Mouse (Mus musculus): ENCODE results near the gene Myh4. TPM values are rescaled to one million over a fixed set of nuclear protein-coding genes. Genes with fewer than 3 reads are reported as not detected.

The Myh4 gene
- total and polyA plus RNA-seq, 3 experiments = 0.04 TPM; not detected in 2

- no peak overlapping the region for H3K4me3 ChIP-seq (replicated peaks in 1 of 3; ENCODE audit: low read depth in 2 of 3, low read length in 2 of 3, poor library complexity in 1 of 3)
- dilution Hi-C loops (cut with MboI; ENCODE audit: extremely low pct_ligation_motif_present, extremely low pct_unique_long_range_greater_than_20kb, low sequenced_read_pairs) = no loop called here
- H3K4me1 ChIP-seq (ENCODE audit: control insufficient read depth in 1 of 2, insufficient read depth in 2 of 2) = peaks cover 4 to 11% of the 10 kb centered on the region in 2 experiments; a peak in 3 of 4 replicates
- DNase-seq (ENCODE audit: extremely low read depth) = peak; percentile 83
- no peaks in the 10 kb centered on the region for H3K36me3 ChIP-seq (replicated peaks in 1 of 2; ENCODE audit: control insufficient read depth in 1 of 2, insufficient read depth in 1 of 2, low read length in 1 of 2)
- no peaks in the 10 kb centered on the region for H3K79me2 ChIP-seq (replicated peaks; ENCODE audit: control insufficient read depth, extremely low read depth, insufficient read depth, poor library complexity, severe bottlenecking)
- peaks cover 5% of the 10 kb centered on the region for H3K9me3 ChIP-seq (replicated peaks; ENCODE audit: low read length)
- H3K27ac ChIP-seq (ENCODE audit: insufficient read depth, low read depth) = no peak overlapping the region
- TF ChIP-seq PAX5 (IDR thresholded peaks at IDR 0.05; ENCODE audit: low read length) (no peak), MYC (IDR thresholded peaks at IDR 0.05; ENCODE audit: low read depth, low read length) (peak; percentile 92), RAD21 (IDR thresholded peaks at IDR 0.05; ENCODE audit: low read depth, low read length) (peak; percentile 89), ZNF384 (IDR thresholded peaks at IDR 0.05; ENCODE audit: low read depth, low read length) (no peak), SMC3 (IDR thresholded peaks at IDR 0.05; ENCODE audit: low read depth, low read length) (peak; percentile 98), JUN (IDR thresholded peaks at IDR 0.05; ENCODE audit: insufficient read depth, low read depth, low read length) (no peak), ZC3H11A (IDR thresholded peaks at IDR 0.05; ENCODE audit: low read depth, low read length) (peak; percentile 82), POLR2A (IDR thresholded peaks at IDR 0.05; ENCODE audit: low read depth, low read length) (no peak), MAX (IDR thresholded peaks at IDR 0.05; ENCODE audit: low read length) (peak; percentile 61; the same call in 1 of the 2 replicates), HCFC1 (IDR thresholded peaks at IDR 0.05; ENCODE audit: low read depth, low read length) (no peak), CHD1 (IDR thresholded peaks at IDR 0.05; ENCODE audit: low read depth, low read length) (no peak), EP300 (IDR thresholded peaks at IDR 0.05; ENCODE audit: low read length) (peak; percentile 11; the same call in 1 of the 2 replicates), ELF1 (IDR thresholded peaks at IDR 0.05; ENCODE audit: low read depth, low read length) (no peak), KAT2A (IDR thresholded peaks at IDR 0.05; ENCODE audit: insufficient replicate concordance, low read length) (no peak), TBP (conservative IDR thresholded peaks at IDR 0.05; ENCODE audit: low read depth, low read length) (no peak), BHLHE40 (IDR thresholded peaks at IDR 0.05; ENCODE audit: low read depth, low read length) (0 out of 2 replicates have a peak, but pooled peaks have one; percentile 23), NELFE (IDR thresholded peaks at IDR 0.05; ENCODE audit: low read depth, low read length) (no peak), JUND (conservative IDR thresholded peaks at IDR 0.05; ENCODE audit: low read depth, low read length) (0 out of 2 replicates have a peak, but pooled peaks have one; percentile 17), RCOR1 (conservative IDR thresholded peaks at IDR 0.05; ENCODE audit: low read depth, low read length) (no peak), CTCF (conservative IDR thresholded peaks at IDR 0.05 in 1 of 2, IDR thresholded peaks at IDR 0.05 in 1 of 2; ENCODE audit: low read depth in 2 of 2, low read length in 2 of 2) (peak; percentile 63 to 95)
- no peak overlapping the region for H3K4me2 ChIP-seq (ENCODE audit: insufficient read depth, low read depth, poor library complexity, severe bottlenecking)
- H3K27me3 ChIP-seq (replicated peaks) = no peaks in the 10 kb centered on the region
- H3K9ac ChIP-seq (ENCODE audit: insufficient read depth, low read depth) = no peak overlapping the region
- in situ Hi-C loops (cut with MboI; ENCODE audit: low pct_ligation_motif_present, low pct_unique_long_range_greater_than_20kb, low sequenced_read_pairs) = no loop called here
Measured at GRCm38 (mm10) chr11:67235639-67236358, 2.0 kb upstream of the Myh4 start.

DNA sequence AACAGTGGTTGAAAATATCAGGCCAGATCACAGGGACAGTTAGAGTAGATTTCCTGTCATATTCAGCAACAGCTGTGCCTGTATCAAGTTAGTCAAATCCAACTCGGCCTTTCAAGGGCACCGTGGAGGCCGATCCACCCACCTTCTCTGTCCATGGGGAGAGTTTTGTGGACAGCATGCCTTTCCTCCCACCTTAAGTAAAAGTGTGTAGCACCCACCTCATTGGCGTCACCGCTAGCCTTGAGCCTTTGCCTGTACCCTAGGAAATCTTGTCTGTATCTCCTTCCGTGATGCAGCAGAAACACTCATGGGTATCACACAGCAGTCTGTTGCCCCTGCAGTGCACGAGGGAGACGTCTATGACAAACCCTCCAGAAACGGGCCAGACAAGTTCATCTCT lies 1.0 kb upstream of the Myh4 start:
- no peaks in the 10 kb centered on the region for H3K79me2 ChIP-seq (replicated peaks; ENCODE audit: control insufficient read depth, extremely low read depth, insufficient read depth, poor library complexity, severe bottlenecking)
- H3K27ac ChIP-seq (ENCODE audit: insufficient read depth, low read depth) = no peak overlapping the region
- H3K4me3 ChIP-seq (replicated peaks in 1 of 3; ENCODE audit: low read depth in 2 of 3, low read length in 2 of 3, poor library complexity in 1 of 3) = no peak overlapping the region
- H3K27me3 ChIP-seq (replicated peaks) = no peaks in the 10 kb centered on the region
- H3K4me1 ChIP-seq (ENCODE audit: control insufficient read depth in 1 of 2, insufficient read depth in 2 of 2) = peaks cover 4 to 7% of the 10 kb centered on the region in 2 experiments; a peak in 3 of 4 replicates
- DNase-seq (ENCODE audit: extremely low read depth) = no peak
- dilution Hi-C loops (cut with MboI; ENCODE audit: extremely low pct_ligation_motif_present, extremely low pct_unique_long_range_greater_than_20kb, low sequenced_read_pairs) = no loop called here
- in situ Hi-C loops (cut with MboI; ENCODE audit: low pct_ligation_motif_present, low pct_unique_long_range_greater_than_20kb, low sequenced_read_pairs) = no loop called here
- no peaks in the 10 kb centered on the region for H3K36me3 ChIP-seq (replicated peaks in 1 of 2; ENCODE audit: control insufficient read depth in 1 of 2, insufficient read depth in 1 of 2, low read length in 1 of 2)
- H3K4me2 ChIP-seq (ENCODE audit: insufficient read depth, low read depth, poor library complexity, severe bottlenecking) = no peak overlapping the region
- peaks cover 5% of the 10 kb centered on the region for H3K9me3 ChIP-seq (replicated peaks; ENCODE audit: low read length)
- no peak for TF ChIP-seq POLR2A (IDR thresholded peaks at IDR 0.05; ENCODE audit: low read depth, low read length)
- no peak for TF ChIP-seq CHD2 (IDR thresholded peaks at IDR 0.05; ENCODE audit: low read length)
- TF ChIP-seq JUND (conservative IDR thresholded peaks at IDR 0.05; ENCODE audit: low read depth, low read length) = no peak
- TF ChIP-seq MEF2A (IDR thresholded peaks at IDR 0.05; ENCODE audit: borderline replicate concordance, low read depth, low read length) = no peak
- no peak for TF ChIP-seq ETS1 (conservative IDR thresholded peaks at IDR 0.05; ENCODE audit: low read depth, low read length)
- TF ChIP-seq EP300 (IDR thresholded peaks at IDR 0.05; ENCODE audit: low read length) = no peak
- no peak for TF ChIP-seq NRF1 (IDR thresholded peaks at IDR 0.05; ENCODE audit: low read depth, low read length)
- TF ChIP-seq RCOR1 (conservative IDR thresholded peaks at IDR 0.05; ENCODE audit: low read depth, low read length) = no peak
- no peak overlapping the region for H3K9ac ChIP-seq (ENCODE audit: insufficient read depth, low read depth)
